Mouse (Mus musculus) gastrocnemius, adult 8-10 months (tissue): ENCODE data around the gene Dixdc1. TPM values are rescaled to one million over a fixed set of nuclear protein-coding genes. Genes with fewer than 3 reads are reported as not detected.

Experiments used
- DNase-seq, 2 experiments: peaks; one replicate each; pipeline ENCODE4 v3.0.0; 2022; ENCODE audit warnings: low spot score in 2 of 2
- total RNA-seq, 4 experiments: library from RNA; stranded (reverse); gene quantifications; 2 replicates each; pipeline ENCODE4 v1.2.4; 2022

The Dixdc1 gene
- total RNA-seq, 4 experiments from 2014 or later = 2.0 to 2.5 (median 2.1) TPM

DNA sequence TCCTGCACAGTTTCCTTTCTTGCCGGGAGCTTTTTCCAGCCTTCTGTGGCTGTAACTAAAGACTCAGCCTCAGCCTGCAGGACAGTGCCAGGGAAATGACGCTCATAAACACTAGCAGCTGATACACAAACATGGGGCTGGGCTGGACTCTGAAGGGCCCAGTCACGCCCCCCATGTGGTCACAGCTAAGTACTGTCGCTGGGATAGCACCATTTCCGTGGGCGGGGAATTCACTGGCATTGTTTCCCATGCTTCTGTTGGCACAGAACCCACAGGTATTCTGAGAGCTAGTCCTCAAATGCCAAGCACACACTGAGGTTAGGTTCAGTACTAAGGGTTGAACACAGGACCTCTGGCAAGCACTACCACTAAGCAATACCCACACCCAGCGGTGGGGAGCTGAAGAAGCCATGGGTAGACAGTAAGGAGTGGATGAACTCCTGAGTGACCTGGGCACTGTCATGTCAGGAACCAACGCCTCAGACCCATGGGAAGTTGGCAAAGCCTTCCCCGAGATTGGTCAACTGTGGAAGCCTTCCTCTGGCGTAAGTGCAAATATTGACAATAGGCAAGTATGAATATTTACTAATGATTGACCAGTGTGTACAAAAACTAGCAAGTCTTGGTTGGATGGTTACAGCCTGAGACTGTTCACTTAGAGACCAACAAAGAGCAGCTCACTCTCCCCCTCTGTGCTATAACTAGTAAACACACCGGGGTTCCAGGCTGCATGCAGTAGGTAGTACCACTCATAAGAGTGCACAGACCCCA, 38.2 kb downstream of the Dixdc1 start:
- peak; percentile 45 to 62 for DNase-seq

DNA sequence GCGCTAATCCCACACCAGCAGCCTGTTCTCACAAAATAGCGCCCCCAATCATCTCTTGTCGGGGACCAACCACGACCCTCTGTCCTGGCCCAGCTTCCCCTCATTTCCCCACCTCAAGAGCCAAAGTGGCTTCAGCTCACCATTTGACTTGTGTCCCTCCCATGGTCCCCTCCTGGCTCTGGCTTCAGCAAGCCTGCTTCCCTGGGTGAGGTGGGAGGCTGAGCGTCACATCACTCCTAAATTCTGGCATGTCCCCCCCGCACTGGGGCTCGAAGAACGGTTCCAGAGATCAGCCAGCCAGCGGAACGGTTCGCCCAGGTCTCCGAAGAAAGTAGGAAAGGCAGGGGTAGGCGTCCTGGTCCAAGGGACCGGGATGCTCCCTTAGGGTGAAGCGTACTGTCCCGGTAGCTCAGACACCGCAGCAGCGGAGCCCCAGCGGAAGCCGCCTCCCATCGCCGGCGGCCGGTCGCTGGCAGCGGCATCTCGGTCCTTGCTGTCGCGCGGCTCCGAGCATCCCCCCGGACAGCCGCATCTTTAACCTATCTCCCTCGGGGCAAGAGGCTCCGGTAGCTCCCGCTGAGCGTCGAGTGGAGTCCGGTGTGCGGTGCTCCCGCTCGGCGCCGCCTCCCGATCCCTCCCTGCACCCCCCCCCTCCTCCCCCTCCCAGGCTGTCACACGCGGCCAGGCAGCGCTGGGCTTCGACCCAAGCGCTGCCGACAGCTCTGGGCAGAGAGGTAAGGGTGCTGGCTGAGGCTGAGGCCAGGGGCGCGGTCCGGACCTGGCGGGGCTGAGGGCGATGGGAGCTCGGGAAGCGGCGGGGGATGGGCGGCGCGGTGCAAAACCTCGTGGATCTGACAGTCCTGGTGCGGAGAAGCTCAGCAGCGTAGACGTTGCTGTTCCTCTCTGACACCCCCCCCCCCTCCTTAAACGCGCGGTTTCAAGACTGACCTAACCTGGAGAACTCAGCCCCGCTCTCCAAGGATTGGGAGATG, 40.6 kb downstream of the Dixdc1 start:
- peak in 1 of 2 experiments; percentile 17 for DNase-seq

DNA sequence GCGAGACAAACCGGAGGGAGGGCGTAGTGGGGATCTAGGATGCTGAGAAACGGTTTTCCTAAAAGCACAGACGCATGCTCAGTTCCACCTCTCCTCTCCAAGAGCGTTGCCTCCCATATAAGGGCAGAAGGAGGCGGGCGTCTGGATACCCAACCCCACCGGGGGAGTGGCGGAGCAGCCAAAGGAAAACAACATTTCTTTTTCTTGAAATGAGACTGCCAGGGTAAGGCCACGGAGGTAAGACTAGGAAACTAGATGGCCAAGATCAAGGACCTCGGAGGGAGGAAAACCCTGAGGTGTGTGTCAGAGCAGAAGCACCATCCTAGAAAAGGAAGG, 41.6 kb downstream of the Dixdc1 start:
- DNase-seq = peak; percentile 65 to 71

DNA sequence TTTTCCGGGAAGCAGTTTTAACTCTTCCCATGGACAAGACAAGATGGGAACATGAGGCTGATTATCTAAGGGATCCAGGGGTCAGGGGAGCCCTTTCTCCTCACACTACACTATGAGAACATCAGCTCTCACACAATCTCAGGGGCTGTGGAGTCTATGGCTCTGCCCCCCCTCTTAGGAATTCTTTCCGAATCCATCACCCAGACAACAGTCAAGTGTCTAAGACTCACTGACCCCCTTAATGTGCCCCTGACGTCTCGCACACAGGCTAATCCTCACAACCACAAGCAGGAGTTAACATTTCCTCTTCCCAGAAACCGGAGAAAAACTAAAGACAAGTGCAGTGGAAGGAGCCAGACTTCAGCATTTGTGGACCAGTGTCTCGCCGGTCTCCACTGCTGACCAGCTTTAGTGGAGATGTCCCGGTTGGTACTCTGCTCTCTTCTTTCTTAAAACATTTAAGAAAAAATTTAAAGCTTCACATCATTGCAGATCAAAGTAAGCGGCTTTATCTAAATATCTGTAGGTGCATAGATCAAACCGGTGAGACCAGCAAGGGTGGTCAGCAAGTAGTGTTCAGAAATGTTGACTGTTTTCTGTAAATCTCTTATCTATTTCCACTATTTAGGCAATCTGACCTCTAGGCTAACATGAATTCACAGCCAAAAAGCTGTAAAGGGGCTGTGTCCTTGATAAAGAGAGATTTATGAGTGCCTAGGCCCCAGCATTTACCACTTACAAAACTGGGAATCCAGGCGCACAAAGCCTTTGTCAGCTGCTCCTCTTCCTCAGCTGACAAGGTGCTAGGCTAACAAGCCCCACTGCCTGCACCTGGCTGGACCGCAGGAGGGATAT, 42.2 kb downstream of the Dixdc1 start:
- DNase-seq = no peak

DNA sequence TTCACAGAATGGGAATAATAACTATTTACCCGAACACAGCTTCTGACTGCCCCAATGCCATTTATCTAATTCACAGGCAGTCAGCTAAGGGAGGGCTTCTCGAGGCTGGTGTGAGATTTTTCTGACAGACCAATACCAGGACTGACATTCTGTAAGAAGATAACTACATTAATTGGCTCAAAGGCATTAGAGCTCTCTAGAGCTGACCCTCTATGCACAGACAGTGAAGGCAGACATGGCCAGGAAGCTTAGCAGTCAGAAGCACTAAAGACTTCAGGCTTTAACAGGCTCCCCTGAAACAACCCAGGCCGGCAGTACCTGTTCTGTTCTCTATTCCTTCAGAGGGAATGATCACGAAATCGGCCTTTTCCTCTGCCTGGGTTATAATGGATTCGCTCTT, 44.2 kb downstream of the Dixdc1 start:
- no peak for DNase-seq

DNA sequence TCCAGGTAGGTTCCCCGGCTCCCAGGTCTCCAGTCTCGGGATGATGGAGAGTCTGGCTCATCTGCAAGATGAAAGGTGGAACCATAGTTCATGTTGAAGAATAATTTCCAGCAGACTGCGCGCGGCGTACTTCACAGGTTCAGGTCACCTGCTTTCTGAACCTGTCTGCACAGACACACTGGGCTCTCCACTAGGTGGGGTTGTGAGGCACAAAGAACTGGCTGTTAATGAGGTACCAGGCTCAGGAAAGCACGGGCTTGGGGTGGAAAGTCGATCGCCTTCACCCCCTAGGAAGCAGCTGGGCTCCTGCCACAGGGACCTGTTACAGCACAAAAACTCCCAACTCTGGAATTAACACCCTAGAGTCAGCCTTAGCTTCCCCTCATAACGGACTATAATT, 45.7 kb downstream of the Dixdc1 start:
- DNase-seq = no peak

DNA sequence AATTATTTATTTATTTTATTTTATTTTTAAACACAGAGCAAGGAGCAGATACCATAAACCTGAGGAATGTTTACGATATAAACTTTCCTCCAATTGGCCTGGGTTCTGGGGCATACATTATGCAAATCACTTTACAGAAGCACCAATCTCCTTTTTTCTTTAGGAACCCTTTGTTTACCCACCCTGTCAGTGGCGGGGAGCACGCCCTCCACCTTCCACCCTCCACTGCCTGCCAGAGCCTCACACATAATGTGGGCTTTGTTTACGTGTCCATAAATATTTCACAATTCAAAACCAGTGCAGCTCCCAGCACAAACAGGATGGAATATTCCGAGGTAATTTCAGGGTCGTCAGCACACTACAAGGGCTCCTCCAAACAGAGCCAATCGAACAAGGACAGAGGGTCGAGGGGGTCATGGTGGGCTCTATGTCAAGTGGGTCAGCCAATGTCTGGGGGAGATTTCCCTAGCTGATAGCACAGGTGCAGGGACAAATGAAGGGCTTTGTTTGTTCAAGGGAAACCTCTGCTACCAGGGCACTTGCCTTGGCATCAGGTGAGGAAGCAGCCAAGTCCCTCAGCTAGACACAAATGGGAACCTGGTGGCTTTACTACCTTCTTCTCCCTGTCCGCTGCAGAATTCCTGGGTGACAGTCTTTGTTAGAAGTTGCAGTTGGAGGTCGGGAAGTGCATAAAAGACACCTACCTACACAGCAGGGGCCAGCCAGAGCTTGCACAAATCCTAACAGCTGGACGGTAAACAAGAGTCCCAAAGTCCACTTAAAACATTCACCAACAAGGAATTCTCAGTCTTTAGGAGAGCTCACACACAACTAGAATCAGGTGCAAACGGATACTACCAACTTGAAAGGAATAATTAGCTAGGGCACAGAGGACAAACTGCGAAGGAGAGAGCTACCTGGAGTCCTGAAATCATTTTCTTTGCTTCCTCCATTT, 46.4 kb downstream of the Dixdc1 start:
- no peak for DNase-seq

DNA sequence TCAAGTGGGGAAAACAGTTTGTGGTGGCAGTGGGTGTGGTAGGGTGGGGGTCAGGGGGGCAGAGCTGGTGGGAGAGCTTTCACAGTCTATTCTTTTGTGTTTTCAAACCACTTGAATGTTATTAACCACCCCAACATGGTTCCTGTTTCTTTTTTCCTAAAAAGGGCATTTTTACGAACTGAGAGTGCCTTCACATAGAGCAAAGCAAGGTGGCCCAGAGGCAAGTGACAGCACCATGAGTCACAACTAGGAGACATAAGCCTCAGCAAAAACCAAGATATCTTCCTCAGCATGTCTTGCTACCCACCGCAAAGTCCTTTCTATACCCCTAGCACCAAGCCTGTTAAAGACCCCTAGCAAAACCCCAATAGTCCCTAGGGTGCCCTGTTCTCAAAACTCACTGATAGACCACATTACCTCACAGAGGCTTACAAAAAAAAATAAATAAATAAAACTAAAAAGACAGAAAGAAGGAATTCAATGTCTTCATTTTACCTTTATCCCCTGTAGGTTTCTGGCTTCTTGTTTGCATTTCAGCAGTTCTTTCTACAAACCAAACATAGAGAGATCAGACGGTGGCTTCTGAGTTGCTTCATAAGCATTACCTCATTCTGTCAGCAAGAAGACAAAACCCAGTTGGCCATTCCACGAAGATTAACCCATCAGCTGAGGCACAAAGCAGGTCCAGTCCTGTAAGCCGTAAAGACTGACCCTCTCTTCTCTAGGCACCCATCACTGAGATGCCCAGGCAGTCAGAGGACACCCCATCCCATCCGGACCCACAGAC, 52.3 kb downstream of the Dixdc1 start:
- no peak for DNase-seq

DNA sequence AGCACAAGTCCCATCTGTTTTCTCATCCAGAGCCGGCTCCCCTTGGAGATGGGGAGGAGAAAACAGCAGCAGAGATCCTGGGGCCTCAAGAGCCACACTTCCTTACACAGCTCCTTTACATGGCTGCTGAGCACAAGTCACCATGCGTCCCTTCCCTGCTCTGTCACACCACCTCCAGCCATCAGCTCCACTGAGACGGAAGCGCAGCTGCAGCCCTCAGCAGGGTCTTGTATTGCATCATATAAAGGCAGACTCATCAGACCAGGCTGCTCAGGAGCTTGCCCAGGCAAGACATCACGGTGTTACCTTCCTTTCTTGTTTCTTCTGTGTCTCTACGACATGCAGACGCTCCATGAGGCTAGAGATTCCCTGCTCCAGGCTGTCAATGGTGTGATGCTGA, 57.6 kb downstream of the Dixdc1 start:
- DNase-seq = no peak

DNA sequence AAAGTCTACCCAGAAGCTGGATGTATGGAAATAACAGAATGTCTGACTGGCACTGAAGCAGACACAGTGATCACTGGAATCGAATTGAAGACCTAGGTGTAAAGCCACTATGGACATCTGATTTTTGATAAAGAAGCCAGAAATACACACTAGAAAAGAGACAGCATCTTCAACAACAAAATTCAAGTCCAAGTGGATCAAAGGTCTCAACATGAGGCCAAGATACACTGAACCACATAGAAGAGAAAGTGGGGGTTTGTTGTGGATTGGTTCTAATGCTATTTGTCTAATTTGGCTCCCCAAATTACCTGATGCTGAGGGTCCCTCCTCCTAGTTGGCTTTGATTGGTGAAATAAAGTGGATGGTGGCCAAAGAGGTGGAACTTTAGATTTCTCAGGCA, 59.9 kb downstream of the Dixdc1 start:
- no peak for DNase-seq

DNA sequence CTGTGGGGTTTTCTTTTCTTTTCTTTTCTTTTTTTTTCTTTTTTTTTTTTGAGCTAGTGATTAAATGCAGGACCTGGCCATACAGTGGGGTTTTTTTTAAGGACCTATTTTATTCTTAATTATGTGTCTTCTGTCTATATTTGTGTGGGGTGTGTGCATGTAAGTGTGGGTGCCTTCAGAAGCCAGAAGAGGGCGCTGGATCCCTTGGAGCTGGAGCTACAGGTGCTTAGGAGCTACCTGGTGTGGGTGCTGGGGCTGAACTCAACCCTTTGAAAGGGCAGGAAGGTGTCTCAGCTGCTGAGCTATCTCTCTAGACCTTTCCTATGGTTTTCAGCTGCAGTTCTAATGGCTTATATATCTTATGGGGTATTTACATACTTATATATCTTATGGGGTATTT, 64.5 kb downstream of the Dixdc1 start:
- no peak for DNase-seq

DNA sequence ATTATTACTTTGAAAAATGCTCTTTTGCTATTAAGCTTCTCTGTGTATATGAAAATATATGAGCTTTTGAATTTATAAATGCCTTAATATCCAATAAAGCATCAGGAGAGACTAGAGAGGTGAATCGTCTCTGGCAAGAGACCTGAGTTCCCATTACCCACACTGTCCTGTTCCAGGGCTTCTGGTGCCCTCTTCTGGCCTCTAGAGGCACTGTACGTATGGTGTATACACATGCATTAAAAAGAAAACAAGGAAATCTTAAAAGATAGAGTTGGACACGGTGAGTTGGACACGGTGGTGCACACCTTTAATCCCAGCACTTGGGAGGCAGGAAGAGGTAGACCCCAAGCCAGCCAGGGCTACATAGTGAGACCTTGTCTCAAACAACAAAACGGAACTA, 68.6 kb downstream of the Dixdc1 start:
- peak; percentile 18 to 19 for DNase-seq

DNA sequence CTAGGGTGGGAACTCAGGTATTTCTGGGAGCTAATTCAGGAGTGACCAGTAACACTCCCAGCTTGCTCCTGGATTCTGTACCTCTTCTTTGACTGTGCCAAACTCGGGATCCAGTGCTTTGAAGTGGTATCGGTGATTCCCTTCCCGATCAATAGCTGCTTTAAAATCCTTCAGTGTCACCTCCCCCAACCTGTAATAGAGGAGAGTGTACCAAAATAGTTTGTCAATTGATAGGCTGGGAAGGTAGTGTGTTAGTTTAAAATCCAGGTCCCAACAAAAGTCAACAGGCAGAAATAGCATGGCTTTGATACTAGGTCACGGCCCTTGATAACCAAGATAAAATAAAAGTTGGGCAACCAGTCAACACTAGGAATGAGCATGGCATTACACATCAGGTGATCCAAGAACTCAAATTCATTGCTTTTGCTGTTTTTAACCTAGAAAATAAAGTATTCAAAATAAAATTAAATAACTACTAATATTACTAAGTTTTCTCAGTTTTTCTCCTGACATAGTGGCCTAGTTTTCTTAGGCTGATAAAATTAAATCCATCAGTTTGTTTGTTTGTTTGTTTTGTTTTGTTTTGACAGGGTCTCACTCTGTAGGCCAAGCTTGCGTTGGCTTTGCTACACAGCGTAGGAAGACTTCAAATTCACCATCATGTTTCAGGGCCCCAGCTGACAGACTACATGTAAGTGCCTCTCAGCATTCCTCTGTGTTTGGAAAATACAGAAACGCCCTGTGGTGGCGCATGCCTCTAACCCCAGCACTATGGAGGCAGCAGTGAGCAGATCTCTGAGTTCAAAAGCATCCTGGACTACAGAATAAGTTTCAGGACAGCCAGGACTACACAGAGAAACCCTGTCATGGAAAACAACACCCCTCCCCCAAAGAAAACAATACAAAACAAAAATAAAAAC, 71.5 kb downstream of the Dixdc1 start:
- DNase-seq = no peak

DNA sequence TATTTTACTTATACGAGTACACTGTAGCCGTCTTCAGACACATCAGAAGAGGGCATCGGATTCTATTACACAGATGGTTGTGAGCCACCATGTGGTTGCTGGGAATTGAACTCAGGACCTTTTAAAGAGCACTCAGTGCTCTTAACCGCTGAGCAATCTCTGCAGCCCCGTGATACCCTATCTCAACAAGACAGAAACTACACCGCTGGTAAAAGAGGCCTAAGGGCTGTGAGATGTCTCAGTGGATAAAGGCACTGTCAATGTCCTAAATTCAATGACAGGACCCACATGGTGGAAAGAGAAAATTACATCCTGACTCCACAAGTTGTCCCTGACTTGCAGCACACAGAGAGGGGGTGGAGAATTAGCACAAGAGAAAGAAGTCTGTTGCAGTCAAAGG, 72.9 kb downstream of the Dixdc1 start:
- DNase-seq = no peak

DNA sequence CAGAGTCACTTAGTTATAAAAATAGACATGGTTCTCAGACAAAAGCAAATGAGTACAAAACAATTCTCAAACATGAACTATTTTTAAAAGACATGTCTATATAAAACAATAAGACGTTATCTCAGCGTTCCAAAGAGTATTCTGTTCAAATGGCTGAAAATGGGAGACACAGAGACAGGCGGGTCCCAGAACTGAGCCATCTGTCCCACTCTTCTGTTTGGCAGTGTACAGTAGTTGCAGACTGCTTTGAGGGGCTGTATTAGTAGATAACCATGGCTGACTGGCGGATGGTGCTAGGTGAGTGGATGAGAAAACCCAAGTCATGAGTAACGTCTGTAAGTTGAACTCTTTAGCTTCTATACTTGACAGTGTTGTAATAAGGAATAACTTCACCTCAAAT, 74.5 kb downstream of the Dixdc1 start:
- no peak for DNase-seq

DNA sequence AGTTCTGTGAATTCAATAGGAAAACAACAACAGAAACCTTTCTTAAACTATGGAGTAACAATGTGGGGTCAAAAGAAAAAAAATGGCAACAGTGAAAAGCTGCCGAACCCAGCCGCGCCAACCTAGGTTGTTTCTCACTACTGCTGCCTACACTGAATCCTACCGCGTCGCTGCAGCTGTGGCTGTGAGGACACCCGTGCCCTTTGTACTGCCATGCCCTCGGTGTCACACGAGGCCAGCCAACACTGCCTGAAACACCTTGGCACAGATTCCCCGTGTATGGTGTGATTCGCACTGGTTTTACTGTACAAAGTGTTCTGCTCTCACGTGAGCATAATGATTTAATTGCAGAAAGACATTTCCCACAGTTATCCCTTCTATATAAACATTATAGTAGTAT, 78.9 kb downstream of the Dixdc1 start:
- DNase-seq = peak; percentile 14 to 24

DNA sequence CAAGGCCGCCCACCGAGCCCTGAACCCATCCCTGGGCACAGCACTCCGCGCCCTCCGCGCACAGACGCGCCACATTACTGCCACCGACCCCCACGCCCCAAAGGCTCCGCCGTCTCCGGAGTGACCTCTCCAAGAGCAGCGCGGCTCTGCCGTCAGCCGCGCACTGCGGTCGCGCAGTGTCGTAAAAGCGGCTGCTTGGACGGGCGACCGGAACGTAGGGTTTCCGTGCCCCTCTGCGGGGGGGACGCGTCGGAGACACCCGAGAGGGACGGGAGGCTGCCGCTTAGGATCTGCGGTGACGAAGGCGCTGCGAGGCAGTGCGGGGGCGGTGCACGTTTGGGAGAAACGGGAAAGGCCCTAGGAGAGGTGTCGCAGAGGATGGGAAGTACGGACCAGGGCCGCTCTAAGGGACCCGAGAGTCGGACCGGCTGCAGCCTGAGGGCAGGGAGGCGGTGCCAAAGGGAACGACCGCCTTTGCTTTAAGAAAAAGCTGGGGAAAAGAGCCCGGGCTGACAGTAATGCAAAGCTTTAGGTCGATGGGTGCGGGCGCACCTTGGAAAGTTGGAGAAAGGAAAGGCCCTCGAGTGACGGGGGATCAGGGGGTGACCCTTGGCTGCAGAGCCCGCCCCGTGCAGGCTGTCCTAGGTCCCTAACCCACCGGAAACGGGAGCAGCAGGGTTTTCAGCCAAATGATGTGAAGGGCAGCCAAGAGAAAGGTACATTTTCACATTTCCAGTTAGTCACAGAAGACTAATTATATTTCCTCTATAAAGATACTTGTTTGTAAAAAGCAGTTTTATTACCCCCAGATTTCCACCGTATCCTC, 79.7 kb downstream of the Dixdc1 start, which contains the start of gene Dlat:
Dlat (minus strand) TSS at position 389 of the 826 bp plus-strand sequence.
- peak; percentile 78 to 83 for DNase-seq
